Mouse (Mus musculus) heart, embryonic 13.5 days (tissue): ENCODE measurements around the gene Dixdc1. TPM values are rescaled to one million over a fixed set of nuclear protein-coding genes. Genes with fewer than 3 reads are reported as not detected.

Experiments
- ATAC-seq: fragments of 200-750 bp; cut with Nextera tagmentation; 2 replicates; pipeline ENCODE4 v1.8.0; 2017; ENCODE audit warnings: moderate TSS enrichment; ENCODE audit not compliant: insufficient number of reproducible peaks, low FRiP score, low TSS enrichment; ENCODE audit errors: extremely low read depth
- H3K27ac ChIP-seq: fragments of 300-500 bp; sonication (generic); replicated peaks from 2 replicates; pipeline ENCODE4 v1.5.1; 2015; ENCODE audit warnings: moderate library complexity, mild to moderate bottlenecking, inconsistent platforms
- H3K27me3 ChIP-seq: fragments of 300-500 bp; sonication (generic); replicated peaks from 2 replicates; pipeline ENCODE4 v1.6.1; 2015; ENCODE audit warnings: mild to moderate bottlenecking, inconsistent platforms
- H3K36me3 ChIP-seq: fragments of 300-500 bp; sonication (generic); 2 replicates; pipeline ENCODE4 v1.6.1; 2015; ENCODE audit warnings: mild to moderate bottlenecking, inconsistent platforms
- H3K4me1 ChIP-seq: fragments of 300-500 bp; sonication (generic); 2 replicates; pipeline ENCODE4 v1.6.1; 2015; ENCODE audit warnings: inconsistent platforms
- H3K4me2 ChIP-seq: fragments of 300-500 bp; sonication (generic); 2 replicates; pipeline ENCODE4 v1.6.1; 2015; ENCODE audit warnings: inconsistent platforms, mild to moderate bottlenecking, moderate library complexity
- H3K4me3 ChIP-seq: fragments of 300-500 bp; sonication (generic); 2 replicates; pipeline ENCODE4 v1.5.1; 2015; ENCODE audit warnings: moderate library complexity, mild to moderate bottlenecking, inconsistent platforms
- H3K9ac ChIP-seq: fragments of 300-500 bp; sonication (generic); 2 replicates; pipeline ENCODE4 v1.6.1; 2015; ENCODE audit warnings: inconsistent platforms, mild to moderate bottlenecking, moderate library complexity
- H3K9me3 ChIP-seq: fragments of 300-500 bp; sonication (generic); 2 replicates; pipeline ENCODE4 v1.6.1; 2016; ENCODE audit warnings: inconsistent platforms
- WGBS: fragments of 180-500 bp; shearing (Covaris S2); methylation state at CpG from one replicate; pipeline ENCODE4 v1.1.7; 2015; ENCODE audit warnings: mixed read lengths; 5-methylcytosine and 5-hydroxymethylcytosine counted together
- polyA plus RNA-seq: library from polyadenylated mRNA; unstranded; fragments of >200 nt; fragmentation: Nextera tagmentation; extraction: Ambion mirVana; gene quantifications from 2 replicates; pipeline ENCODE4 v1.2.1, GENCODE M21; 2015

The Dixdc1 gene
- polyA plus RNA-seq, 1 experiment from 2014 or later = 8.1 TPM

- 57% methylated on average over 12 of the region's 12 CpGs for WGBS
Observed at GRCm38 (mm10) chr9:50696851-50697705, 42.2 kb downstream of the Dixdc1 start.

GRCm38 (mm10) chr9:50695153-50695552, 44.2 kb downstream of the Dixdc1 start:
- H3K4me1 ChIP-seq = peaks cover 26% of the 10 kb centered on the region
- 75% methylated on average over 6 of the region's 6 CpGs for WGBS
- H3K4me3 ChIP-seq = no peak overlapping the region
- ATAC-seq = no peak
- no peak overlapping the region for H3K9ac ChIP-seq
- no peak overlapping the region for H3K27ac ChIP-seq
- no peaks in the 10 kb centered on the region for H3K9me3 ChIP-seq
- peaks cover 30% of the 10 kb centered on the region for H3K36me3 ChIP-seq
- peaks cover 19% of the 10 kb centered on the region for H3K27me3 ChIP-seq
- no peak overlapping the region for H3K4me2 ChIP-seq

More at GRCm38 (mm10) chr9:50696851-50697705, 42.2 kb downstream of the Dixdc1 start:
- Histone ChIP-seq H3K36me3 (peaks cover 29% of the 10 kb centered on the region), H3K4me2 (peak overlapping the region; percentile 99), H3K27me3 (peaks cover 32% of the 10 kb centered on the region), H3K4me1 (peaks cover 37% of the 10 kb centered on the region), H3K9ac (peak overlapping the region; percentile 77), H3K27ac (no peak overlapping the region), H3K4me3 (peak overlapping the region; percentile 66), H3K9me3 (no peaks in the 10 kb centered on the region)
- no peak for ATAC-seq

GRCm38 (mm10) chr9:50693631-50694030, 45.7 kb downstream of the Dixdc1 start:
- no peaks in the 10 kb centered on the region for H3K9me3 ChIP-seq
- peaks cover 4% of the 10 kb centered on the region for H3K27me3 ChIP-seq
- no peak overlapping the region for H3K9ac ChIP-seq
- H3K4me3 ChIP-seq = no peak overlapping the region
- H3K36me3 ChIP-seq = peaks cover 45% of the 10 kb centered on the region
- H3K4me2 ChIP-seq = peak overlapping the region; percentile 23; the same call in 1 of the 2 replicates
- peaks cover 17% of the 10 kb centered on the region for H3K4me1 ChIP-seq
- WGBS = 22% methylated on average over 10 of the region's 10 CpGs
- H3K27ac ChIP-seq = no peak overlapping the region
- ATAC-seq = no peak

- Histone ChIP-seq H3K27ac (no peak overlapping the region), H3K9ac (no peak overlapping the region), H3K4me2 (0 out of 2 replicates have a peak overlapping the region, but pooled peaks have one; percentile 23), H3K9me3 (no peaks in the 10 kb centered on the region), H3K4me3 (no peak overlapping the region), H3K4me1 (peaks cover 9% of the 10 kb centered on the region), H3K27me3 (no peaks in the 10 kb centered on the region; the same call in 1 of the 2 replicates), H3K36me3 (peaks cover 46% of the 10 kb centered on the region)
- 38% methylated on average over 13 of the region's 13 CpGs for WGBS
- ATAC-seq = no peak
Observed at GRCm38 (mm10) chr9:50692626-50693580, 46.4 kb downstream of the Dixdc1 start.

- Histone ChIP-seq H3K27ac (no peak overlapping the region), H3K4me1 (no peaks in the 10 kb centered on the region), H3K36me3 (peaks cover 72% of the 10 kb centered on the region), H3K4me3 (no peak overlapping the region), H3K27me3 (no peaks in the 10 kb centered on the region), H3K4me2 (no peak overlapping the region), H3K9me3 (no peaks in the 10 kb centered on the region), H3K9ac (no peak overlapping the region)
- no peak for ATAC-seq
- WGBS = 54% methylated on average over 6 of the region's 6 CpGs
Observed at GRCm38 (mm10) chr9:50686866-50687652, 52.3 kb downstream of the Dixdc1 start.

- WGBS = 60% methylated on average over 7 of the region's 7 CpGs
Observed at GRCm38 (mm10) chr9:50681727-50682126, 57.6 kb downstream of the Dixdc1 start.

GRCm38 (mm10) chr9:50679406-50679805, 59.9 kb downstream of the Dixdc1 start:
- Histone ChIP-seq H3K4me3 (no peak overlapping the region), H3K9me3 (no peaks in the 10 kb centered on the region), H3K27ac (no peak overlapping the region), H3K36me3 (peaks cover 63% of the 10 kb centered on the region), H3K4me2 (no peak overlapping the region), H3K4me1 (no peaks in the 10 kb centered on the region), H3K27me3 (no peaks in the 10 kb centered on the region), H3K9ac (no peak overlapping the region)
- ATAC-seq = no peak
- 68% methylated on average over 1 of the region's 1 CpGs for WGBS

More at GRCm38 (mm10) chr9:50681727-50682126, 57.6 kb downstream of the Dixdc1 start:
- H3K9ac ChIP-seq = no peak overlapping the region
- H3K27ac ChIP-seq = no peak overlapping the region
- no peak for ATAC-seq
- H3K9me3 ChIP-seq = no peaks in the 10 kb centered on the region
- H3K4me3 ChIP-seq = no peak overlapping the region
- no peak overlapping the region for H3K4me2 ChIP-seq
- H3K4me1 ChIP-seq = no peaks in the 10 kb centered on the region
- no peaks in the 10 kb centered on the region for H3K27me3 ChIP-seq
- H3K36me3 ChIP-seq = peaks cover 72% of the 10 kb centered on the region

- no peak overlapping the region for H3K9ac ChIP-seq
- no peaks in the 10 kb centered on the region for H3K27me3 ChIP-seq
- no peak overlapping the region for H3K4me2 ChIP-seq
- H3K4me1 ChIP-seq = no peaks in the 10 kb centered on the region
- 8% methylated on average over 1 of the region's 1 CpGs for WGBS
- no peaks in the 10 kb centered on the region for H3K9me3 ChIP-seq
- ATAC-seq = no peak
- H3K36me3 ChIP-seq = peaks cover 27% of the 10 kb centered on the region
- H3K4me3 ChIP-seq = no peak overlapping the region
- no peak overlapping the region for H3K27ac ChIP-seq
Observed at GRCm38 (mm10) chr9:50674771-50675170, 64.5 kb downstream of the Dixdc1 start.

GRCm38 (mm10) chr9:50670690-50671089, 68.6 kb downstream of the Dixdc1 start:
- no peaks in the 10 kb centered on the region for H3K9me3 ChIP-seq
- WGBS = 26% methylated on average over 5 of the region's 5 CpGs
- ATAC-seq = no peak
- no peaks in the 10 kb centered on the region; the same call in 1 of the 2 replicates for H3K4me1 ChIP-seq
- H3K9ac ChIP-seq = no peak overlapping the region
- H3K4me2 ChIP-seq = no peak overlapping the region
- no peaks in the 10 kb centered on the region for H3K27me3 ChIP-seq
- H3K4me3 ChIP-seq = no peak overlapping the region
- H3K27ac ChIP-seq = no peak overlapping the region
- peaks cover 25% of the 10 kb centered on the region for H3K36me3 ChIP-seq

- no peak for ATAC-seq
- H3K27ac ChIP-seq = no peak overlapping the region
- WGBS = 60% methylated on average over 8 of the region's 8 CpGs
Observed at GRCm38 (mm10) chr9:50667579-50668498, 71.5 kb downstream of the Dixdc1 start.

More at GRCm38 (mm10) chr9:50667579-50668498, 71.5 kb downstream of the Dixdc1 start:
- Histone ChIP-seq H3K27me3 (no peaks in the 10 kb centered on the region), H3K9ac (no peak overlapping the region), H3K4me3 (no peak overlapping the region), H3K36me3 (peaks cover 31% of the 10 kb centered on the region), H3K9me3 (no peaks in the 10 kb centered on the region), H3K4me1 (no peaks in the 10 kb centered on the region; the same call in 1 of the 2 replicates), H3K4me2 (no peak overlapping the region)
